Mouse (Mus musculus): ENCODE results near the gene Dnajb1.

GRCm38 (mm10) chr8:83613695-83614094, 5.7 kb downstream of the Dnajb1 start:
- TF ChIP-seq GATA1 (IDR thresholded peaks at IDR 0.05; ENCODE audit: borderline replicate concordance, low read length) (no peak), FLI1 (IDR thresholded peaks at IDR 0.05; ENCODE audit: low read length) (no peak)

Data from megakaryocyte, embryonic 14.5 days (primary cell).